Mouse (Mus musculus): ENCODE data around the gene Ipmk. TPM values are rescaled to one million over a fixed set of nuclear protein-coding genes. Genes with fewer than 3 reads are reported as not detected.

Gene Ipmk
- polyA plus RNA-seq, 1 experiment from 2014 or later: 12.0 TPM

DNA sequence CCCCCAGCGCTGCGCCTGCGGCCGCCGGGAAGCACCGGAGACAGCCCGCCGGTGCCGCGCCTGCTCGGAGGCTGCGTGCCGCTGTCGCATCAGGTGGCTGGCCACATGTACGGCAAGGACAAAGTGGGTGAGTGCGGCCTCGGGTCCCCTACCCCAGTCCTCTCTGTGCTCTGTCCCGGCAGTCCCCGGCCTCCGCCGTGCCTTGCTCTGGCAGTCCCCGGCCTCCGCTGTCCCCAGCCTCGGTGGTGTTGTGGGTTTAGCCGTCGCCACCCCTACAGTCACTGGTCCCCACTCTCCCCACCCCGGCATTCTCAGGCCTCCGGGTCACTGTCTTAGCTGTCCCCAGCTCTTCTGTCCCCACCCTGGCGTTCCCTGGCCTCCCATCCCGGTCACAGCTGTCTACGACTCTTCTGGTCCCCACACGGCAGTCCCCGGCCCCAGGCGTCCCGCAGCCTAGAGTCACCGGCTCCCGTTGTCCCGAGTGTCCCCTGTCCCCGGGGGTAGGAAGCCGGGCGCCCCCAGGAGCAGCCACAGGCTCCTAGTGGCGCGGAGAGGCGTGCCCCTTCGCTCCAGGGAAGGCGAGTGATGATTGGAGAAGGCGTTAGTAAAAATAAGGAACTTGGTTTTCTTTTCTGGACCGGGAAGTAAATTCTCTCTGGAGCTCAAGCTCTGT lies 537 bp downstream of the Ipmk start:
- peak; percentile 83 for DNase-seq (ENCODE audit: low spot score)
- Histone ChIP-seq H3K9ac (replicated peaks; ENCODE audit: low read depth) (peak overlapping the region; percentile 80), H3K4me1 (ENCODE audit: insufficient read depth, low read depth, low read length) (peaks cover 16% of the 10 kb centered on the region), H3K27ac (ENCODE audit: low read length) (peak overlapping the region; percentile 94), H3K27me3 (replicated peaks; ENCODE audit: insufficient read depth, low read length) (no peaks in the 10 kb centered on the region), H3K36me3 (ENCODE audit: insufficient read depth, low read length) (no peaks in the 10 kb centered on the region), H3K9me3 (ENCODE audit: low read length) (no peaks in the 10 kb centered on the region), H3K4me3 (ENCODE audit: low read depth, low read length) (peak overlapping the region; percentile 84), H3K4me2 (replicated peaks; ENCODE audit: low read depth, low read length) (peak overlapping the region; percentile 97)
- TF ChIP-seq CTCF (IDR thresholded peaks at IDR 0.05) (peak; percentile 8; the same call in 1 of the 2 replicates), EP300 (IDR thresholded peaks at IDR 0.05) (no peak)
- under 1% methylated on average over 36 of the region's 48 CpGs for WGBS
- peak; percentile 29 for ATAC-seq

GRCm38 (mm10) chr10:71348637-71349280 lies 1.2 kb downstream of the Ipmk start:
- no peaks in the 10 kb centered on the region for H3K27me3 ChIP-seq (replicated peaks; ENCODE audit: insufficient read depth, low read length)
- H3K4me1 ChIP-seq (ENCODE audit: insufficient read depth, low read depth, low read length): peaks cover 16% of the 10 kb centered on the region
- H3K27ac ChIP-seq (ENCODE audit: low read length): peak overlapping the region; percentile 94
- DNase-seq (ENCODE audit: low spot score): no peak
- no peaks in the 10 kb centered on the region for H3K9me3 ChIP-seq (ENCODE audit: low read length)
- peak overlapping the region; percentile 97 for H3K4me2 ChIP-seq (replicated peaks; ENCODE audit: low read depth, low read length)
- peak overlapping the region; percentile 84 for H3K4me3 ChIP-seq (ENCODE audit: low read depth, low read length)
- no peak for TF ChIP-seq CTCF (IDR thresholded peaks at IDR 0.05)
- no peak for TF ChIP-seq EP300 (IDR thresholded peaks at IDR 0.05)
- ATAC-seq: no peak
- 16% methylated on average over 16 of the region's 16 CpGs for WGBS
- peak overlapping the region; percentile 80 for H3K9ac ChIP-seq (replicated peaks; ENCODE audit: low read depth)
- H3K36me3 ChIP-seq (ENCODE audit: insufficient read depth, low read length): no peaks in the 10 kb centered on the region

DNA sequence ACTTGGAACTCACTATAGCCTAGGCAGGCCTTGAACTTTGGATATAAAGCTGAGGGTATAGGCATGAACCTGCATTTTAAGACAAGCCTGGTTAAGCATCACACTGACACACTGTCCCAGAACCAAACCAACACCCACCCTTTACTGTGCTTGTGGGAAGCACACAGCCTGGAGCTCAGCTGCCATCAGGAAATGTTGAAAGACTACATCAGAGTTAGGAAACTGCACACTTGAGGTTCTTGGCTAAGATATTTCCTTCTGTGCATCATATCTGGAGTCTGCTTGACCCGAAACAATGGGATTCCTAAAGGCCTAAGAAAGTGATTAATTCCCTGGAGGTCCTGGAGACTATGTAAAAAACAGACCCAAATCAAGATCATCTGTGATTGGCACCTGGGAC lies 1.7 kb downstream of the Ipmk start:
- Histone ChIP-seq H3K27ac (ENCODE audit: low read length) (peak overlapping the region; percentile 94), H3K4me1 (ENCODE audit: insufficient read depth, low read depth, low read length) (peaks cover 16% of the 10 kb centered on the region), H3K9ac (replicated peaks; ENCODE audit: low read depth) (0 out of 2 replicates have a peak overlapping the region, but pooled peaks have one; percentile 80), H3K9me3 (ENCODE audit: low read length) (no peaks in the 10 kb centered on the region), H3K4me2 (replicated peaks; ENCODE audit: low read depth, low read length) (peak overlapping the region; percentile 97), H3K36me3 (ENCODE audit: insufficient read depth, low read length) (no peaks in the 10 kb centered on the region), H3K27me3 (replicated peaks; ENCODE audit: insufficient read depth, low read length) (no peaks in the 10 kb centered on the region), H3K4me3 (ENCODE audit: low read depth, low read length) (peak overlapping the region; percentile 84)
- ATAC-seq (no peak), DNase-seq (ENCODE audit: low spot score) (peak; percentile 83)
- WGBS: 55% methylated on average over 1 of the region's 1 CpGs
- no peak for TF ChIP-seq CTCF (IDR thresholded peaks at IDR 0.05)
- TF ChIP-seq EP300 (IDR thresholded peaks at IDR 0.05): no peak

DNA sequence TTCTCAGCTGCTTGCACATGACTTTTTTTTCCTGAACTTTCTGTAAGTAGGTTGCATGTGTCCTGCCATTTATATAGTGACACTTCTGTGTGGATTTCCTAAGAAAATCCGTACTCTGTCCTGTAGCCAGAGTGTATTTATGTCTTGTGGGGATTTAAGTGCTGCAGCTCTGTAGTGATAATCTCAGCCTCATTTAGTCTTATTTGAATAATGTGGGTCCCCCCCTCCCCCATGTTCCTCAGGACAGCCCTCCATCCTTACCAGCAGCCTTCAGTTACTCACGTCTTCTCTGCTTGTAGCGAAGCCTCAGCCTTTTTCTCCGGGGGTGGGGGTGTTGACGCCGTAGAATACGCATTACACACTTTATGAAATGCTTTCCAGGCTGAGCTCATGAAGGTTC lies 3.7 kb downstream of the Ipmk start:
- 88% methylated on average over 7 of the region's 7 CpGs for WGBS

GRCm38 (mm10) chr10:71353850-71354249 lies 6.3 kb downstream of the Ipmk start:
- WGBS: 50% methylated on average over 9 of the region's 9 CpGs
- Histone ChIP-seq H3K27me3 (replicated peaks; ENCODE audit: insufficient read depth, low read length) (no peaks in the 10 kb centered on the region), H3K9me3 (ENCODE audit: low read length) (no peaks in the 10 kb centered on the region), H3K36me3 (ENCODE audit: insufficient read depth, low read length) (no peaks in the 10 kb centered on the region), H3K9ac (replicated peaks; ENCODE audit: low read depth) (no peak overlapping the region), H3K4me2 (replicated peaks; ENCODE audit: low read depth, low read length) (no peak overlapping the region), H3K4me1 (ENCODE audit: insufficient read depth, low read depth, low read length) (peaks cover 5% of the 10 kb centered on the region), H3K27ac (ENCODE audit: low read length) (peak overlapping the region; percentile 57), H3K4me3 (ENCODE audit: low read depth, low read length) (no peak overlapping the region)
- ATAC-seq (peak; percentile 57), DNase-seq (ENCODE audit: low spot score) (peak; percentile 53)
- TF ChIP-seq EP300 (IDR thresholded peaks at IDR 0.05): no peak
- no peak for TF ChIP-seq CTCF (IDR thresholded peaks at IDR 0.05)

More for the DNA sequence above, 3.7 kb downstream of the Ipmk start:
- ATAC-seq (no peak), DNase-seq (ENCODE audit: low spot score) (no peak)
- no peak overlapping the region for H3K9ac ChIP-seq (replicated peaks; ENCODE audit: low read depth)
- no peaks in the 10 kb centered on the region for H3K9me3 ChIP-seq (ENCODE audit: low read length)
- H3K4me2 ChIP-seq (replicated peaks; ENCODE audit: low read depth, low read length): no peak overlapping the region
- H3K27ac ChIP-seq (ENCODE audit: low read length): no peak overlapping the region
- no peaks in the 10 kb centered on the region for H3K36me3 ChIP-seq (ENCODE audit: insufficient read depth, low read length)
- H3K4me1 ChIP-seq (ENCODE audit: insufficient read depth, low read depth, low read length): peaks cover 12% of the 10 kb centered on the region
- no peaks in the 10 kb centered on the region for H3K27me3 ChIP-seq (replicated peaks; ENCODE audit: insufficient read depth, low read length)
- no peak for TF ChIP-seq EP300 (IDR thresholded peaks at IDR 0.05)
- no peak for TF ChIP-seq CTCF (IDR thresholded peaks at IDR 0.05)
- H3K4me3 ChIP-seq (ENCODE audit: low read depth, low read length): no peak overlapping the region

DNA sequence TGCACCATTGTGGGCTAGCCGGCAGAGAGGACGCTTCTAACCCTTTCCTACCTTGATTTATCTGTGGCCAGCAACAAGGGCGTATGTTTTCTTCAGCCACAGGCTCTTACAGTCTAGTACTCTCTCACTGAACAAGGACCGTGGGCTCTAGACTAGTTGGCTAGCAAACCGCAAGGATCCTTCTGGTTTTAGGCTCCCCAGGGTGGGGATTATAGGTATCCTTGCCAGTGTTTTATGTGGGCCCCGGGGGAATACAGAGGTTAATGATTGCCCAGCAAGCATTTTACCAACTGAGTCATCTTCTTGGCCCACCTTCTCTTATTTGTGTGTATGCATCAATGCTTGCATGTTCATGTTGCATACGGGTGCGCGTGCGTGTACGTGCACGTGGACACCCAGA lies 7.4 kb downstream of the Ipmk start:
- H3K4me2 ChIP-seq (replicated peaks; ENCODE audit: low read depth, low read length): no peak overlapping the region
- DNase-seq (ENCODE audit: low spot score): no peak
- no peak overlapping the region for H3K27ac ChIP-seq (ENCODE audit: low read length)
- no peaks in the 10 kb centered on the region for H3K27me3 ChIP-seq (replicated peaks; ENCODE audit: insufficient read depth, low read length)
- no peak overlapping the region for H3K9ac ChIP-seq (replicated peaks; ENCODE audit: low read depth)
- H3K36me3 ChIP-seq (ENCODE audit: insufficient read depth, low read length): no peaks in the 10 kb centered on the region
- TF ChIP-seq EP300 (IDR thresholded peaks at IDR 0.05) (no peak), CTCF (IDR thresholded peaks at IDR 0.05) (no peak)
- H3K9me3 ChIP-seq (ENCODE audit: low read length): no peaks in the 10 kb centered on the region
- ATAC-seq: no peak
- no peak overlapping the region for H3K4me3 ChIP-seq (ENCODE audit: low read depth, low read length)
- H3K4me1 ChIP-seq (ENCODE audit: insufficient read depth, low read depth, low read length): no peaks in the 10 kb centered on the region
- 90% methylated on average over 12 of the region's 12 CpGs for WGBS
